Mouse (Mus musculus) layer of hippocampus, postnatal 25 days (tissue): ENCODE results near the gene Dnase2a. TPM values are rescaled to one million over a fixed set of nuclear protein-coding genes. Genes with fewer than 3 reads are reported as not detected.
"Not testable (repeated sequence)": the region's sequence is repeated elsewhere in the genome, so short reads cannot be mapped to it uniquely, and the experiment has no call there.

Source experiments
- DNase-seq, 2 experiments: peaks; one replicate each; pipeline ENCODE4 v3.0.0; 2022; ENCODE audit warnings: mixed read lengths in 2 of 2, low spot score in 1 of 2; ENCODE audit errors: extremely low spot score in 1 of 2
- total RNA-seq, 2 experiments: library from RNA; stranded (reverse); gene quantifications; 2 replicates each; pipeline ENCODE4 v1.2.3; 2021

Gene Dnase2a
- total RNA-seq, 2 experiments from 2014 or later = 3.7 to 4.3 TPM

DNA sequence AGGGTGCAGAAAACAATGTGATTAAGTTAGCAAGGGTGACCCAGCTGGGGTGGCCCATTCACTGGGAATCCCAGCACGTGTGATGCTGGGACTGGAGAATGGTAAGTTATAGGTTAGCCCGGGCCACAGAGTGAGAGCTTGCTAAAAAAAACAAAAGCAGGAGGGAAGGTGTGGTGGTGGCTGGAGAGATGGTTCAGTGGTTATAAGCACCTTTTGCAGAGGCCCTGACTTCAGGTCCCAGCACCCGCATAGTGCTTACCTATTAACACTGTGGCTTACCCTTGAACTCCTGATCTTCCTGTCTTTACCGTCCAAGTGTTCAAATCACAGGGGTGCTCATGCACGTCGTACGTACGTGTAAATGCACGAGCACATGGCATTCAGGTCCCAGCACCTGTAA lies 1.3 kb upstream of the Dnase2a start:
- no peak for DNase-seq

- no peak for DNase-seq
Measured at GRCm38 (mm10) chr8:84907493-84907892, 867 bp upstream of the Dnase2a start.

- not testable (repeated sequence) for DNase-seq
Measured at GRCm38 (mm10) chr8:84907979-84908378, 381 bp upstream of the Dnase2a start.

- no peak for DNase-seq
Measured at GRCm38 (mm10) chr8:84909162-84909767, 905 bp downstream of the Dnase2a start.

DNA sequence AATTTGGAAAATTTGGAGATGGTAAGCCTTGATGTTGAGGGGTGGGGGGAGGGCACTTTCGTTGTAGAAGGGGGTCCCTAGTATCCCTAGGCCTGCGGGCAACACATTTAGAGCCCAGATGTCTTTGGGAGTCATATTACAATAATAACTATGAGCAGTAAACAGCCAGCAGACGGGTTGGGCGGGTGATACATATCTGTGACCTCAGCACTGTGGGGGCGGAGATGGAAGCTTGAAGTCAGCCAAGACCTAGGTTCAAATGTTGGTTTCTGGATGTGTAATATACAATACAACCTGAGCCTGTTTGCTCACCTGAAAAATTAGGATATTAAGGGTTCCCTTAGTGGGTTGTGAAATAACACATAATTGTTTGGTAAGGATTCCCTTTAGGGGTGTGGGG lies 1.6 kb downstream of the Dnase2a start:
- DNase-seq = no peak

- DNase-seq = no peak
Measured at GRCm38 (mm10) chr8:84910551-84910950, 2.2 kb downstream of the Dnase2a start.

- no peak for DNase-seq
Measured at GRCm38 (mm10) chr8:84911854-84912253, 3.5 kb downstream of the Dnase2a start.

DNA sequence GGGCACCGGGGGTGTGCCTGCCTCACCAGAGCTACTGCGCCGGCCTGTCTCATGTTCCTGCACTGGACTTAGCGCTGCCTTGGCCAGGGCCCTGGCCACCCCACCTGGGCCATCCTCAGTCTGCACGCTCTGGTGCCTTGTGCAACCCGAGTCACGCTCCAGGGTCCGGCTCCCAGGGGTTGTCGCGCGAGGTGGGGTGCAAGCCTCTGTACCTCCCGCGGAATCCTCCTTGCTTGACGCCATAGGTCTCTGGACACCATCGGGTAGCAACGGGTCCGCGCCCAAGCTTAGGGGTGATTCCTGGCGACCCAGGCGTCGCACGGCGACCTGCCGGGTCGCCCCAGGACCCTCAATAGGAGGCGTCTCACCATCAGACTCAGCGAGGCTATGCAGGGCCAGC lies 4.0 kb downstream of the Dnase2a start:
- DNase-seq = no peak

GRCm38 (mm10) chr8:84912895-84913501 lies 4.6 kb downstream of the Dnase2a start:
- no peak for DNase-seq

GRCm38 (mm10) chr8:84913502-84913900 lies 5.1 kb downstream of the Dnase2a start:
- DNase-seq = no peak

DNA sequence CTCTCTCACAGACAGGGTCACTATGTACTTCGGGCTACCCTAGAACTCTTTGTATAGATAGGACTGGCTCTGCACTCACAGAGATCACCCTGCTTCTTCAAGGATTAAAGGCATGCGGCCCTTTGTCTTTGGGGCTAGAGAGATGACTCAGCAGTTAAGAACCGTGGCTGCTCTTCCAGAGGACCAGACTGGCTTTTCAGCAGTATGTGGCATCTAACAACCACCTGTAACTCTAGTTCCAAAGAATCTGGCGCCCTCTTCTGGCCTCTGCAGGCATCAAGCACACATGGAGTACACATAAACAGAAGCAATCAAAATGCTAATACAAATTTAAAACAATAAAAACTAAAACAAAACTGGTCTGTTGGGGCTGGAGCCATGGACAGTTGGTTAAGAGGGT lies 5.6 kb downstream of the Dnase2a start:
- DNase-seq = no peak

DNA sequence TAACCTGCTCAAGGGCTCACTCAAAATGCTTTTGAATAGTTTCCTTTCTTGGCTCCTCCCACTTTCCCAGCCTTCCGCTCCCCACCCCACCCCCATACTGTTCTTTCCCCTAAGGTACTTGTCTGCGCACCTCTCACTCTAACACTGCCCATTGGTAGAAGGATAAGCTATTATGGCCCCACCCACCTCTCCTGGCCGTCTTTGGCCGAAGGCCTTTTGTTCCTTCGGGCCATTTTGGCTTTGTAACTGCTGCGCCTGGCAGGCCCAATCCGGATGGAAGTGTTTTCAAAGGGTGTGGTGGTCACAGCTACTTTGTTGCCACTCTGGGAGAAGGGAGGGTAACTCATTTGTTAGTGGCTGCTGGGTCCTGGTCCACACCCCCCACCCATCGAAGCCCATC lies 6.9 kb downstream of the Dnase2a start:
- no peak for DNase-seq

DNA sequence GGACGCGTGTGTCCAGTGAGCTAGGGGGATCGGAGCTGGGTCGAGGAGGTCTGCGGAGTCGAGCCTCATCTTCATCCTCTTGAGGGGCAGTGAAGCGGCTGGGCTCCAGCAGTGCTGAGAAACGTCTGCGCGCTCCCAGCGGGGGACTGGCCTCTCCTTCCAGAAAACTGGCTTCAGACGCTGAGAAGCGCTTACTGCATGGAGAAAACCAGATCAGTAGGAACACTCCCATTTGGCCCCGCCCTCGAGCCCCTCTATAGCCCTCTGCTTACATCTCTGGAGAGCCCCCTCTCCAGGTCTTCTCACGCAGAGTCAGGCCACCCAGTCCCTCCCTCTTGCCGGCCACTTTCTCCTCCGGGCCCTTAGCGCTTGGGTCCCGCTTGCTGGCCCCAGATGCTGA lies 9.4 kb downstream of the Dnase2a start:
- no peak for DNase-seq

DNA sequence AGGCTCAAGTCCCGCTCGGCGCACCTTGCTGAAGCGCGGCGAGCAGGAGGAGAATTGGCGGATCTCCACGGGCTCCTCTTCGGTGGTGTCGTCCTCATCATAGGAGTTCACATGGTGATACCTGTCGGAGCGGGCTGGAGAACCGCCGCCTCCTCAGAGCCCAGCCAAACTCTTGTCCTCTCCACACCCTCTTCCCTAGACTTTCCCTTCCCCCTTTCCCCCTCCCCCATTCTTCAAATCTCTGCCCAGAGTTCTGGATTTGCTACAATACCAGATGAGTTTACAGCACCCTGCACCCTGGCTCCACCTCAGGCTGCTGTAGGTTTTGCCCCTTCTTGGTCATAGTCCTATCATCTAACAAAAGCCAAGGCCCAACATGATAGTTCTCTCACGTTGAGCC lies 10.3 kb downstream of the Dnase2a start:
- DNase-seq = no peak

DNA sequence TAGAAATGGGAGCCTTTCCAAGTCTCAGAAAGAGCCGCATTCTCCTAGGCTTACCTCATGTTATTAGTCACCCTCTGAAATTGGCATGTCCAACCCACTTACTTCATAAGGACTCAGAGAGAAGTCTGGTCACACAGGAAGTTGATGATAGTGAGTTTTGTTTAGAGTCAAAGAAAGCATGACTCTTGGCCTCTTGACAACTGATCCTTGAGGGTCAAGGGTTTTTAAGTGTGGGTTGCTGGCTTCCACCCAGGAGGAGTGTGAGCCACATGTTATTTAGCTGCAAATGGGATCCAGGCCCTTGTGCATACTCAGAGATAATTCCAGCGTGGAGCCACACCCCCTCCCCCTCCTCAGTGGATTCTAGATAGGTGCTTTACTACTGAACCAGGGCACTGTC lies 13.2 kb downstream of the Dnase2a start:
- DNase-seq = no peak

GRCm38 (mm10) chr8:84925557-84925956 lies 17.2 kb downstream of the Dnase2a start:
- no peak for DNase-seq

GRCm38 (mm10) chr8:84927513-84927912 lies 19.2 kb downstream of the Dnase2a start:
- DNase-seq = no peak

GRCm38 (mm10) chr8:84928456-84929306 lies 20.3 kb downstream of the Dnase2a start:
- DNase-seq = peak in 1 of 2 experiments; percentile 80

DNA sequence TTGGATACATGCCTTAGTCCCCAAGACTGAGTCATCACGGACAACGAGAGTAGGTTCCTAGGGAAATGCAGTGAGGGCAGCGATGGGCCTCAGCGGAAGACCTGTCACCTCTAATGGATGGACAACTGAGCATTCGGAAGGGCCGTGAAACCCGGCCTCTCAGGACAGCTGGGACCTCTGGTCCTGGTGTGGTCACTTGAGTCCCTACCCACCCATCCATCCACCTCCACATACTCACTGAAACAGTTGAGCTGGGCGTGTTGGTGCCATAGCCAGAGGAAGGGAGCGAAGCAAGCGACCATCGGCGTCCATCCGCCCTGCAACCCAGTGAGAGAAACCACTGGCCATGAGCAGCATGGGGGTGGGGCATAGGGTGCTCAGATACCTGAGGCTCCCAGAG lies 22.2 kb downstream of the Dnase2a start:
- no peak for DNase-seq

GRCm38 (mm10) chr8:84933767-84934559 lies 25.6 kb downstream of the Dnase2a start:
- no peak for DNase-seq

GRCm38 (mm10) chr8:84934860-84935259 lies 26.5 kb downstream of the Dnase2a start:
- DNase-seq = no peak
